Mouse (Mus musculus) embryonic facial prominence, embryonic 14.5 days (tissue): ENCODE data around the gene Usp24. TPM values are rescaled to one million over a fixed set of nuclear protein-coding genes. Genes with fewer than 3 reads are reported as not detected.

ENCODE experiments used
- ATAC-seq: fragments of 200-750 bp; cut with Nextera tagmentation; 2 replicates; pipeline ENCODE4 v1.8.0; 2017; ENCODE audit warnings: low read depth, moderate number of reproducible peaks, moderate TSS enrichment
- DNase-seq: peaks from one replicate; pipeline ENCODE4 v3.0.0-alpha.2; 2015; ENCODE audit warnings: low spot score
- H3K27ac ChIP-seq: fragments of 300-500 bp; sonication (generic); replicated peaks from 2 replicates; pipeline ENCODE4 v1.5.1; 2014; ENCODE audit warnings: low read depth, mild to moderate bottlenecking, low read length, moderate library complexity
- H3K27me3 ChIP-seq: fragments of 300-500 bp; sonication (generic); replicated peaks from 2 replicates; pipeline ENCODE4 v1.6.1; 2014; ENCODE audit warnings: low read length; ENCODE audit not compliant: control insufficient read depth, insufficient read depth
- H3K36me3 ChIP-seq: fragments of 300-500 bp; sonication (generic); 2 replicates; pipeline ENCODE4 v1.6.1; 2014; ENCODE audit warnings: low read length, mixed read lengths; ENCODE audit not compliant: control insufficient read depth, insufficient read depth
- H3K4me1 ChIP-seq: fragments of 300-500 bp; sonication (generic); 2 replicates; pipeline ENCODE4 v1.6.1; 2014; ENCODE audit warnings: antibody characterized with exemption, low read length; ENCODE audit not compliant: control insufficient read depth, insufficient read depth
- H3K4me2 ChIP-seq: fragments of 300-500 bp; sonication (generic); 2 replicates; pipeline ENCODE4 v1.6.1; 2014; ENCODE audit warnings: low read depth, mild to moderate bottlenecking, low read length, moderate library complexity, mixed read lengths
- H3K4me3 ChIP-seq: fragments of 300-500 bp; sonication (generic); 2 replicates; pipeline ENCODE4 v1.5.1; 2014; ENCODE audit warnings: low read depth, mild to moderate bottlenecking, low read length
- H3K9ac ChIP-seq: fragments of 300-500 bp; sonication (generic); 2 replicates; pipeline ENCODE4 v1.6.1; 2014; ENCODE audit warnings: low read depth, mild to moderate bottlenecking, low read length, moderate library complexity, mixed read lengths
- H3K9me3 ChIP-seq: fragments of 300-500 bp; sonication (generic); 2 replicates; pipeline ENCODE4 v1.6.1; 2016; ENCODE audit warnings: low read length; ENCODE audit not compliant: control insufficient read depth
- WGBS: fragments of 180-500 bp; shearing (Covaris S2); extraction: QIAGEN DNeasy Blood & Tissue Kit; methylation state at CpG from one replicate; pipeline ENCODE4 v1.1.7; 2014; 5-methylcytosine and 5-hydroxymethylcytosine counted together
- polyA plus RNA-seq: library from polyadenylated mRNA; unstranded; fragments of >200 nt; fragmentation: Nextera tagmentation; extraction: Ambion mirVana; gene quantifications from 2 replicates; pipeline ENCODE4 v1.2.1, GENCODE M21; 2014

Usp24 gene
- polyA plus RNA-seq, 1 experiment from 2014 or later: 10.7 TPM

- no peak overlapping the region for H3K27ac ChIP-seq
- H3K27me3 ChIP-seq: peaks cover 30% of the 10 kb centered on the region
- no peak overlapping the region for H3K4me2 ChIP-seq
- WGBS: 78% methylated on average over 13 of the region's 13 CpGs
- H3K9ac ChIP-seq: no peak overlapping the region
- H3K36me3 ChIP-seq: no peaks in the 10 kb centered on the region
- H3K4me1 ChIP-seq: peaks cover 11% of the 10 kb centered on the region; the same call in 1 of the 2 replicates
- H3K9me3 ChIP-seq: no peaks in the 10 kb centered on the region
- DNase-seq (no peak), ATAC-seq (no peak)
- no peak overlapping the region for H3K4me3 ChIP-seq
Measured at GRCm38 (mm10) chr4:106467420-106468110, 151.6 kb downstream of the Usp24 start.

DNA sequence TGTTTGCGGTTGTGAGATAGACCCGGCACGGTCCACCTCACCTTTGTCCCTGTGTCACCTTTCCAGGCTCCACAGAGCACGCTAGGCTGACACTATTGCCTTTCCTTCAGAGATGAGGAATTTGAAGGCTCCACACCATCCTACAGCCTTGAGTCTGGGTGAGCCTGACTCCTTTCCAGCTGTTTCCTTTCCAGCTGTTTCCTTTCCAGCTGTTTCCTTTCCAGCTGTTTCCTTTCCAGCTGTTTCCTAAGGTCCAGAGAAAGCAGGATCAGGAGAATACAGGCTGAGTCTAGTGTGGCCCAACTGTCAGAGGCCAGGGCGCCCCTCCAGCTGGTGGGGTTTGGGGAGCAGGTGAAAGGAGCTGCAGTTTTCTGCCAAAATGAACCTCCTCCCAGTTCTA, 154.9 kb downstream of the Usp24 start:
- Histone ChIP-seq H3K27me3 (no peaks in the 10 kb centered on the region), H3K9me3 (no peaks in the 10 kb centered on the region), H3K27ac (no peak overlapping the region), H3K36me3 (no peaks in the 10 kb centered on the region), H3K4me3 (no peak overlapping the region), H3K9ac (no peak overlapping the region), H3K4me2 (no peak overlapping the region), H3K4me1 (no peaks in the 10 kb centered on the region)
- ATAC-seq: no peak
- WGBS: 73% methylated on average over 5 of the region's 5 CpGs
- no peak for DNase-seq

DNA sequence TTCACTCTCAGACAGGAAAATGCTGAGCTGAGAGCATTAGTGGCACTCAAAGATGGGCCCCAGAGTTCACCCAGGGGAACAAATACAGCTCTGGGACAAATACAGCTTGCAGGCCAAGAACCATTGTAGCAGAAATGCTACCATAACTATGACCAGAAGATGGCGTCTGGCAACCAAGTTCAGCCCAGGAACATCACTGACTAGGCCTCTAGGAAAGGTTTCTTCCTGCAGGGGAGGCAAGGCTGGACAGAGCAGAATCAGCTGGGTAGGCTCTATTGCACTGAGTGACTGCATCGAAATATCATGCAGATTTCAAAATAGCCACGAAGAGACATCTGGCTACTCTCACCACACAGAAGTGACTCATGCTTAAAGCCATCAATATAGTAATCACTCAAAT, 156.3 kb downstream of the Usp24 start:
- DNase-seq (peak; percentile 76), ATAC-seq (peak; percentile 82)
- Histone ChIP-seq H3K27ac (no peak overlapping the region), H3K4me3 (no peak overlapping the region), H3K9me3 (no peaks in the 10 kb centered on the region), H3K9ac (no peak overlapping the region), H3K4me1 (no peaks in the 10 kb centered on the region), H3K36me3 (no peaks in the 10 kb centered on the region), H3K4me2 (no peak overlapping the region), H3K27me3 (no peaks in the 10 kb centered on the region)
- 14% methylated on average over 3 of the region's 3 CpGs for WGBS

GRCm38 (mm10) chr4:106474241-106474640, 158.2 kb downstream of the Usp24 start:
- 4% methylated on average over 6 of the region's 6 CpGs for WGBS
- H3K9me3 ChIP-seq: no peaks in the 10 kb centered on the region
- no peaks in the 10 kb centered on the region for H3K4me1 ChIP-seq
- no peaks in the 10 kb centered on the region for H3K36me3 ChIP-seq
- no peak overlapping the region for H3K9ac ChIP-seq
- DNase-seq: peak; percentile 84
- H3K27me3 ChIP-seq: no peaks in the 10 kb centered on the region
- peak; percentile 67 for ATAC-seq
- H3K27ac ChIP-seq: no peak overlapping the region
- no peak overlapping the region for H3K4me2 ChIP-seq
- H3K4me3 ChIP-seq: no peak overlapping the region

DNA sequence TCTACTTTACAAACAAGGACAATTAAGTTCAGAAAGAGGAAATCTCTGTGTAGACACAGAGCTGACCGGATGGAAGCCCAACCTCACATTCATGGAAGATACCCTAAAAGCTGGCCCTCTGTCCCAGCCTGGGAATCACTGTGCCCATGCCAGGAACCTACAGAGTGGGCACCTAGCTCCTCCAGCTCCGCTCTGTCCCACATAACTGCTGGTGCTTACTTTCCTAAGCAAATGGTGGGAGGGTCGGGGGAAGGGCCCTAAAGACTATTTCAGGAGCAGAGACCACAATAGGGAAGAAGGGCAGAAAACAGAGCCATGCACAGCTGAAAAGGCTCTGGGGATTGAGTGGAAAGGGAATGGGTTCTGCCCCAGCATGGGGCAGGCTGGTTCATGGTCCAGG, 164.5 kb downstream of the Usp24 start:
- 74% methylated on average over 3 of the region's 3 CpGs for WGBS
- no peak for DNase-seq

DNA sequence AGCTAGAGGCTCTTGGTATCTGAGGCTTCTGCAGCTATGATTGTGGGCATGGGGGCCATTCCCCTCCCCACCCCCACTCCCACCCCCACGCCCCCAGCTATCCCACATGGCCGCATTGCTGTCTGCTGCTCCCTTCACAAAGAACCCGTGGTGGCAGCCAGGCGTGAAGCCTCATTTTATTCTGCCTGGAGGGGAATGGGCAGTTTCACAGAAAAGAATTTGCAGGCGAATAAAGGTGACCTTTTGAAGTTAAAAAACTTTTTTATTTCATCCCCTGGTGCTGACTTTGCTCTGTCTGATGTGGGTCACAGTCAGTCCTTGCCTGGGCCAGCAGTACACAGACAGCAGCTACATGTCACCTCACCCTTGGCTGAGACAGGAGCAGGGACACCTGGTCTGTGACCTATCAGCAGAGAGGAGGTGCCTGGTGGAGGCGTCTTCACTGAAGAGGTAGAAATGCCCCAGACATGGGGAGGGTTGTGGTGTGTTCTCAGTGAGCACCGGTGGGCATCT, 167.3 kb downstream of the Usp24 start:
- no peaks in the 10 kb centered on the region for H3K4me1 ChIP-seq
- ATAC-seq: no peak
- H3K27me3 ChIP-seq: no peaks in the 10 kb centered on the region
- 46% methylated on average over 6 of the region's 7 CpGs for WGBS
- DNase-seq: no peak
- H3K4me2 ChIP-seq: no peak overlapping the region
- no peaks in the 10 kb centered on the region for H3K36me3 ChIP-seq
- no peak overlapping the region for H3K4me3 ChIP-seq
- H3K9ac ChIP-seq: no peak overlapping the region
- H3K27ac ChIP-seq: no peak overlapping the region
- H3K9me3 ChIP-seq: no peaks in the 10 kb centered on the region

More for the DNA sequence above, 164.5 kb downstream of the Usp24 start:
- Histone ChIP-seq H3K9me3 (no peaks in the 10 kb centered on the region), H3K27me3 (no peaks in the 10 kb centered on the region), H3K4me1 (no peaks in the 10 kb centered on the region), H3K4me3 (no peak overlapping the region), H3K9ac (no peak overlapping the region), H3K27ac (no peak overlapping the region), H3K36me3 (no peaks in the 10 kb centered on the region), H3K4me2 (no peak overlapping the region)
- no peak for ATAC-seq

DNA sequence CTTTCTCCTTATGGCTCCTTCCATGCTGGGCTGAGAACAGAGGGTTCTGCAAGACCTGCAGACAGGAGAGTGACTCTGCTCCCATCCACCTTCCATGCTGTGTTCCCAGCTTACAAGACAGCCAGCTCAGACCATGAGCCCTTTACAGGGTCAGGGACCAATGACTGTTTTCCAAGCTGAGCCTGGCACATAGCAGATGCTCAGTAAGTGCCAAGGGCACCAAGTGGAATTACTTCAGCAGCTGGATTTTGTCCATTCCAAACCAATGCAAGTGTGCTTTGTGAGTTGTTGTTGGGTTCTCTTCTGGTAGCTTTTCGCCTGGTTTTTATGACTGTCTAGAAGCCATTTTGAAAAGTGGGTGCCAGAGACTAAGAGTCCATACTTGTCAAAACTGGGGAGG, 167.8 kb downstream of the Usp24 start:
- Histone ChIP-seq H3K36me3 (no peaks in the 10 kb centered on the region), H3K9ac (no peak overlapping the region), H3K27me3 (no peaks in the 10 kb centered on the region), H3K27ac (no peak overlapping the region), H3K4me2 (no peak overlapping the region), H3K4me1 (no peaks in the 10 kb centered on the region), H3K9me3 (no peaks in the 10 kb centered on the region), H3K4me3 (no peak overlapping the region)
- no peak for ATAC-seq
- DNase-seq: no peak
- WGBS: 81% methylated on average over 1 of the region's 1 CpGs

GRCm38 (mm10) chr4:106490620-106491019, 174.6 kb downstream of the Usp24 start:
- no peak overlapping the region for H3K4me3 ChIP-seq
- H3K4me1 ChIP-seq: no peaks in the 10 kb centered on the region
- ATAC-seq (no peak), DNase-seq (no peak)
- no peak overlapping the region for H3K4me2 ChIP-seq
- no peaks in the 10 kb centered on the region for H3K9me3 ChIP-seq
- H3K36me3 ChIP-seq: no peaks in the 10 kb centered on the region
- H3K27ac ChIP-seq: no peak overlapping the region
- H3K9ac ChIP-seq: no peak overlapping the region
- no peaks in the 10 kb centered on the region for H3K27me3 ChIP-seq
- 59% methylated on average over 4 of the region's 4 CpGs for WGBS
